Mouse (Mus musculus) gastrocnemius, adult 2 months (tissue): Measurements from ENCODE around the gene Smug1. TPM values are rescaled to one million over a fixed set of nuclear protein-coding genes. Genes with fewer than 3 reads are reported as not detected.

Source experiments
- DNase-seq: peaks from one replicate; pipeline ENCODE4 v3.0.0; 2022
- H3K27ac ChIP-seq: fragments of 200-600 bp; 2 replicates; pipeline ENCODE4 v1.8.1; 2022; ENCODE audit warnings: mild to moderate bottlenecking
- H3K4me3 ChIP-seq: fragments of 200-600 bp; 2 replicates; pipeline ENCODE4 v1.8.1; 2022; ENCODE audit warnings: mild to moderate bottlenecking, moderate library complexity
- CTCF ChIP-seq: fragments of 200-600 bp; IDR thresholded peaks from 2 replicates; pipeline ENCODE4 v1.8.1; 2022; ENCODE audit warnings: antibody characterized with exemption, mild to moderate bottlenecking, moderate library complexity
- intact Hi-C: fragments of 180-260 bp; cut with DNase I; formaldehyde crosslinking; loops from one replicate; pipeline ENCODE4 v1.15.1; 2025
- total RNA-seq, 2 experiments: library from RNA; stranded (reverse); gene quantifications; 2 replicates each; pipeline ENCODE4 v1.2.3; 2021

Smug1 gene
- total RNA-seq, 2 experiments from 2014 or later, result 10.8 to 12.7 TPM

DNA sequence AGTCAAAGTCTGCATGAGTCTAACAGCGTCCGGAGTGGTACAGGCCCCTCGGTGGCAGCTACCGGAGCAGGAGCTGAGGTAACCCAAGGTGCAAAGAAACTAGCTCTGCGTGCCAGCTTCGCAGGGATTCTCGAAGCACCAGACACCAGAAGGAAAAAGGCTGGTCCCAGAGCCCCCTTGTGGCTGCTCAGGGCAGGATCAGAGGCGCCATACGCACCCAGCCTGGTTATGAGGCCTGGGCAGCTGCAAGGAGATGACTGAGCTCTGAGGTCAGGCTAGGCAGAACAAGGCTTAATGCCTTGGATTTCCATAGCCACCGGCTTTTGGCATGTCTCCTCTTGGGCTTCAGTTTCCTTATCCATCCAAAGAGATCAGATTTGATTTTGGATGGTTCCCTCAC is 5.6 kb upstream of the Smug1 start:
- Histone ChIP-seq H3K4me3 (0 out of 2 replicates have a peak overlapping the region, but pooled peaks have one; percentile 1), H3K27ac (peak overlapping the region; percentile 41)
- DNase-seq, result peak; percentile 89
- intact Hi-C loops, result no loop called here
- TF ChIP-seq CTCF, result peak; percentile 88

GRCm38 (mm10) chr15:103171276-103171675 is 4.4 kb upstream of the Smug1 start:
- intact Hi-C loops, result no loop called here
- TF ChIP-seq CTCF, result no peak
- Histone ChIP-seq H3K4me3 (no peak overlapping the region), H3K27ac (peak overlapping the region; percentile 28; the same call in 1 of the 2 replicates)
- DNase-seq, result peak; percentile 67

- intact Hi-C loops, result no loop called here
- TF ChIP-seq CTCF, result no peak
Measured at GRCm38 (mm10) chr15:103170316-103170679, 3.4 kb upstream of the Smug1 start.

DNA sequence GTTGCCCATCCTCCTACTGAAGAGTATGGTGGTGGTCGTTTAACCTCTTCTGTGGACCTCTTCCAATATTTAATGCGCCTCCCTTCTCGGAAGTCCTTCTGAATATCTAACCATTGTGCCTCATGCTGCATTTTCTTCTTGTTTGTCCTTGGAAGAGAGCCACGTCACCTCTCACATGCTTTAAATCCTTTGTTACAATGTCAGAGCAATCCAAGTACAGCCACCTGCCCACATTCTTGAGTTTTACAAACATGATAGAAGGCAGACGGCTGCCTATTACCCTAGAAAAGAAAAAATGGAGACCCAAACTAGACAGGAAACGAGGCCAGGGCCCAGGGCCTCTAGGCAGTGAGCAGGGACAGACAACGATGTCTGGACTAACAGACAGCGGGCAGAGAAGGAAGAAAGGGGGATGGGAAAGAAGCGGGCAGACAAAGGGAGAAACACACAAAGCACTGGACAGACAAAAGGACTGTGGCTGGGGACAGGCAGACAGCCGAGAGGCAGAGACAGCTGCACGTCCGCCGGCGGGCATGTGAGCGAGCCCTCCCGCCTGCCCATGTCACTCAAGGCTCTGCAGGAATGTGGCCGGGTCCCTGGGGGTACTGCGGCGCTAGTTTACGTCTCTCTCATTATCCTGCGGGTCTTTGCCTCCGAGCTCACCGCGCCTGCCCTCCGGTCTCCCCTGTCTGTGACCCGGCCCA is 2.9 kb upstream of the Smug1 start:
- peak overlapping the region; percentile 82 for H3K4me3 ChIP-seq
- no peak for TF ChIP-seq CTCF
- DNase-seq, result no peak
- intact Hi-C loops, result loop anchor here (5.0 kb wide), 1 partner anchor 47 kb away; no protein-coding TSS in a partner anchor
- peak overlapping the region; percentile 66 for H3K27ac ChIP-seq

More at GRCm38 (mm10) chr15:103170316-103170679, 3.4 kb upstream of the Smug1 start:
- Histone ChIP-seq H3K4me3 (peak overlapping the region; percentile 82), H3K27ac (peak overlapping the region; percentile 66; the same call in 1 of the 2 replicates)
- DNase-seq, result no peak

- peak overlapping the region; percentile 82 for H3K4me3 ChIP-seq
- TF ChIP-seq CTCF, result no peak
- intact Hi-C loops, result loop anchor here (5.0 kb wide), 1 partner anchor 47 kb away; no protein-coding TSS in a partner anchor
- H3K27ac ChIP-seq, result peak overlapping the region; percentile 66
- DNase-seq, result peak; percentile 58
Measured at GRCm38 (mm10) chr15:103168801-103169611, 2.1 kb upstream of the Smug1 start.

GRCm38 (mm10) chr15:103167786-103168185 is 894 bp upstream of the Smug1 start:
- DNase-seq, result no peak
- Histone ChIP-seq H3K4me3 (no peak overlapping the region), H3K27ac (no peak overlapping the region)
- no peak for TF ChIP-seq CTCF
- intact Hi-C loops, result loop anchor here (5.0 kb wide), 1 partner anchor 45 kb away; no protein-coding TSS in a partner anchor

GRCm38 (mm10) chr15:103165924-103166323 is 968 bp downstream of the Smug1 start:
- Histone ChIP-seq H3K4me3 (no peak overlapping the region; the same call in 1 of the 2 replicates), H3K27ac (no peak overlapping the region)
- DNase-seq, result no peak
- TF ChIP-seq CTCF, result no peak
- intact Hi-C loops, result loop anchor here (1.0 to 5.0 kb wide), 3 partner anchors 44 to 179 kb away; no protein-coding TSS in a partner anchor

- Histone ChIP-seq H3K27ac (peak overlapping the region; percentile 73), H3K4me3 (peak overlapping the region; percentile 18)
- intact Hi-C loops, result loop anchor here (1.0 to 5.0 kb wide), 2 partner anchors 43 to 178 kb away; no protein-coding TSS in a partner anchor
- DNase-seq, result peak; percentile 92
- TF ChIP-seq CTCF, result peak; percentile 99
Measured at GRCm38 (mm10) chr15:103165379-103165778, 1.5 kb downstream of the Smug1 start.

DNA sequence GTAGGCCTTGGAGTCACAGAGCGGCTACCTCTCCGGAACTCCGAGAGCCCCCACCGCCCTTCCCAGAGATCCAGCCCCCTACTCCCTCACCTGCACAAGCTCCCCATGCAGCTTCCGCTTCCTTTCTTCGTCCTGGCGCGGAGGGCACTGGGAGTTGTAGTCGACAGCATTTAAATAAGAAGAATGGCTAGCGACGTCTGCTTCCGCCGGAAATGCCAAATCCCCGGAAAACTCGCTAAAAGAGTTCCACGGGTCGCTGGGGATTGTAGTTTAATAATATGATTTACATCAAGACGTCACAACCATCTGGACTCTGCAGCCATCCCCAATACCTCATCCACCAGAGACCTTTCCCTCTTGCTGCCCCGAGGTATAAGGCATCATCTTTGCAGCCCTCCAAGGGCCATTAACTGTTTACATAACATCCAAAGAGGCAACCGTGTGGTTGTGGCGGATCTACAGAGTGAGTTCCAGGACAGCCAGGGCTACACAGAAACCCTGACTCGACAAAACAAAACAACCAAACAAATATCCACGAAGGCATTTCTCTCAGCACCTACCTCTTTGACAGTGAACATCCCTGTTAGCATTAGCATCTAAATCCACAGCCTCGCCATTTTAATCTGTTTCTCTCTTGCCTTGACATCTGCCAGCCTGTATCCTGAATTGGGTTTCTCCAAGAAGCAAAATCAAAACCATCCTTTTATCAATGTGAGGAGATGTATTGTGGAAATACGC is 3.5 kb downstream of the Smug1 start:
- Histone ChIP-seq H3K27ac (peak overlapping the region; percentile 84), H3K4me3 (peak overlapping the region; percentile 94)
- intact Hi-C loops, result no loop called here
- DNase-seq, result peak; percentile 94
- no peak for TF ChIP-seq CTCF

DNA sequence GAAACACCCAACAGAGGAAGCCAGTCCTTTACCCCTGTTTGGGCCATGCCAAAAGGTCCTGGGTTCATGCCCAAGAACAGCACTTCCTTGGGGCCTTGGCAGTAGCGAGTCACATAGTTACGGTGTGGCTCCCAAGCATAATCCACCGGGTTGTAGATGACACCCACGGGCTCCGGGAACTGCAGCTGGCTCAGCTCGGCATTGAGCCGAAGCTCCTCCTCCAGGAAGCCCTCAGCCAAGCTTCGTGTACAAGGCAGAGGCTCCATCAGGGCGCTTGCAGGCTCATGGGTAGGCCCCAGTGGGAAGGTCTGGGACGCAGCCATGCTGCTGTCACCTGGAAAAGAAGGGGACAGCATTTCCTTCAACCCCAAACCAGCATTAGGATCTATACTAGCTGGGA is 9.3 kb downstream of the Smug1 start:
- peak; percentile 61 for DNase-seq
- Histone ChIP-seq H3K27ac (no peak overlapping the region), H3K4me3 (no peak overlapping the region)
- no peak for TF ChIP-seq CTCF
- intact Hi-C loops, result no loop called here

GRCm38 (mm10) chr15:103156890-103157289 is 10.0 kb downstream of the Smug1 start:
- no peak for DNase-seq
- Histone ChIP-seq H3K27ac (no peak overlapping the region), H3K4me3 (no peak overlapping the region)
- intact Hi-C loops, result no loop called here
- TF ChIP-seq CTCF, result no peak
